Mouse (Mus musculus): Measurements from ENCODE around the gene Gpr155.

DNA sequence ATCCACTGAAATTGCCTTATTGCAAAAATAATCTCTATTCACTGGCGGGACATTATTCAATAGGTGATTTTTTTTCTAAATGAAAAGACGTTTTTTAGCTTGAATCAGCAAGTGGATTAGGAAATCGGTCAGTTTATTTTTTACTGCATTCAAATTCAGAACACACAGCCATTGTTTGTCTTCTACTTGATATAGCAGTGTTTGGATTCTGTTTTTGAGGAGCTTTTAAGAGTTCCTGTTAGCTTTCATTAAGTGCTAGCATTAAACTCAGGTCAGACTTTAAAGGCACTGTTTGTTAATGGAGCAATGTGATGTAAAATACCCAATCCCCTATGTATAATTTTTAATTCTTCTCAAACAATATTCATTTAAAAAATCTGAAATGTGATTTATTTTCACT, 87.5 kb downstream of the Gpr155 start:
- TF ChIP-seq CEBPB (IDR thresholded peaks at IDR 0.05; ENCODE audit: insufficient read depth, poor library complexity, severe bottlenecking) (no peak), POLR2A (IDR thresholded peaks at IDR 0.05; ENCODE audit: insufficient read length, low read depth) (no peak), TCF3 (IDR thresholded peaks at IDR 0.05; ENCODE audit: insufficient read length, low read depth) (no peak), SRF (IDR thresholded peaks at IDR 0.05; ENCODE audit: control insufficient read depth, insufficient read length, low read depth) (no peak)

Measured in myocyte (in vitro differentiated cells).